Mouse (Mus musculus): ENCODE data around the gene Cnn1.

The Cnn1 gene

DNA sequence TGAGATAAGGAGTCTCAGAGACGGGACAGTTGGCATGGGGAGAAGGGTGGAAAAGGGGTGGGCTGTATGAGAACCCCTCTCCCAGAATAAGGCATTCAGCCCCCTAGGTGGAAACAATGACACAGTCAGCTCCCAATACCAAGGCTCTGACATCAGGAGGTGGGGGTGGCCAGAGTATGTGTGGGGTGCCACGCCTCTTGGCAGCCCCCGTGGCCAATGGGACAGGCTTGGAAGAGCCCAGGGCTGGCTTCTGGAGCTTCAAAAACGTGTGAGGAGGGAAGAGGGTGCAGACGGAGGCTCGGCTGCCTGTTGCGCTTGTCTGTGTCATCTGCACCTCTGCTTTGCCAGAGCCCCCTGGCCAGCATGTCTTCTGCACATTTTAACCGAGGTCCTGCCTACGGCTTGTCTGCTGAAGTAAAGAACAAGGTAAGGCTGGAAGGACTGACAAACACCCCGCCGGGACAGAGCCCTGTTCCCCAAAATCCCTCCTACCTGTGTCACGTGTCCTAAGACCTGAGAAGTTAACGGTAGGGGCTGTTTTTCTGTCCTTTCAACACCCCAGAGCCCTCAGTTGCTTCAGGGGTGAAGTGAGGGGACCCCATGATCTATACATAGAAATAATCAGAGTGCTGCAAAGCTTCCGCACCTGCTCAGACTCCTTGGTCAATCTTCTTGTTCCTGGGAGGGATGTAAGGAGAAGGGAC lies at the start of gene Cnn1:
Gene Cnn1, plus strand, starts transcription at position 224 of the 704 bp plus-strand sequence.
- DNase-seq (ENCODE audit: low spot score in 2 of 2) = no peak

DNA sequence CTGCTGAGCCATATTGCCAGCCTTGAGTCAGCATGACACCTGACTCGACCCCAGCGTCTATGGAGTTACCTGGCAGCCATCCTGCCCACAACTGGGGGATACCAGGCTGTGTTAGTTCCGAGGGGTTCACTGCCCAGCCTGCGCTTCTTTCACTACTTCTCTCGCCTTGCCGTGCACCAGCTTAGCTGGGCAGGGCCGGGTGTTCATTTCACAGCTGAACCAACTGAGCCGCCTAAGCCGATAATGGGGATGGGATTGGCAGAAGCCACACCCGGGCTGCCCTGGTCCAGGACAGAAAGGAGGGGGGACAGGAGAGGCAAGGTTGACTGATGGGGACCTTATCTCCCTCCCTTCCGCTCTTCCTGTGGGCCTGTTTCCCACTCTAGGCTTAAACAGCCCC lies 49.7 kb upstream of the Cnn1 start:
- no peak for DNase-seq (ENCODE audit: low spot score in 2 of 2)

DNA sequence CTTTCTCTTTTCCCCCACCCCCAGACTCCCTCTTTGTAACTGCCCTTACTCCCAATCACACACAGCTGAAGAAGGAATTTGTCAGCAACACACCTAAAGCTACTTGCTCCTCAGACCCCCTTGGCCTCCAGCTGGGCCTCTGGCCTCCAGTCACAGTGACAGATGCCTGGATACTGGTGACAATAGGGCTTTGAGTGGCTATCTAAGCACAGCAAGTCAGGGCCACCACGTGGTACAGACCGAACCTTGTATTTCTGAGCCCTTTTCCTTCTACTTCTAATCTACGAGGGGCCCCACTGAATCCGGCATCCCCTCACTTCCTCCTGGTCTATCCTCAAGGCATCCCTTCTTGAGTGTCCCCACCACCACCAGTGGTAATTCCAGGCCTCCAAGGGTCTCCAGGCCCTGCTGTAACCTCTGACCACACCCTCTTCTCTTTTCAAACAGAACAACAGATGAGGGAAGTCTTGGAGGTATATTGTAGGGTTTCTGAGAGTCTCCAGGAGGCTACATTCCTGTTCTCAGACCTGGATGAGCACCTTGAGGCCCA lies 49.2 kb upstream of the Cnn1 start:
- no peak for DNase-seq (ENCODE audit: low spot score in 2 of 2)

- peak; percentile 21 to 30 for DNase-seq (ENCODE audit: low spot score in 2 of 2)
These were observed 48.6 kb upstream of the Cnn1 start for GRCm38 (mm10) chr9:22050351-22050889.

GRCm38 (mm10) chr9:22051161-22051957 lies 47.7 kb upstream of the Cnn1 start:
- DNase-seq (ENCODE audit: low spot score in 2 of 2) = no peak

- DNase-seq (ENCODE audit: low spot score in 2 of 2) = no peak
These were observed 47.1 kb upstream of the Cnn1 start, which contains the start of gene Elavl3 for GRCm38 (mm10) chr9:22051958-22052254. Gene Elavl3 (minus strand): TSS chr9:22052023.

GRCm38 (mm10) chr9:22053657-22054056 lies 45.4 kb upstream of the Cnn1 start:
- no peak for DNase-seq (ENCODE audit: low spot score in 2 of 2)

GRCm38 (mm10) chr9:22054411-22055076 lies 44.5 kb upstream of the Cnn1 start:
- DNase-seq (ENCODE audit: low spot score in 2 of 2) = peak; percentile 45 to 63

DNA sequence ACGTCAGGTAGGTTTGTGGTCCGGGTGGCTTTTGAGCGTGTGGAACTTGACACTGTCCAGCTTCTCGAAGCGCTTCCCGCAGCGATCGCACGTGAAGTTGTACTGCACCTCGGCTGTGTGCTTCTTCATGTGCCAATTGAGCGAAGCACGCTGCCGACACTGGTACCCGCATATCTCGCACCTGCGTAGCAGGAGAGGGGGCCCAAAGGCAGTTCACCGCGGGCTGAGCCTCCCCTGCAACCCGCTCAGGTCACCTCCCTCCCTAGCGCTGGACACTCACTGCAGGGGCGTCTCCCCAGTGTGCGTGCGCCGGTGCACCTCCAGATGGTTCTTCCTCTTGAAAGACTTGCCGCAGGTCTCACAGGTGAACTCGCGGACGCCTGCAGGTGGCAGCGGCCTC lies 43.3 kb upstream of the Cnn1 start:
- no peak for DNase-seq (ENCODE audit: low spot score in 2 of 2)

DNA sequence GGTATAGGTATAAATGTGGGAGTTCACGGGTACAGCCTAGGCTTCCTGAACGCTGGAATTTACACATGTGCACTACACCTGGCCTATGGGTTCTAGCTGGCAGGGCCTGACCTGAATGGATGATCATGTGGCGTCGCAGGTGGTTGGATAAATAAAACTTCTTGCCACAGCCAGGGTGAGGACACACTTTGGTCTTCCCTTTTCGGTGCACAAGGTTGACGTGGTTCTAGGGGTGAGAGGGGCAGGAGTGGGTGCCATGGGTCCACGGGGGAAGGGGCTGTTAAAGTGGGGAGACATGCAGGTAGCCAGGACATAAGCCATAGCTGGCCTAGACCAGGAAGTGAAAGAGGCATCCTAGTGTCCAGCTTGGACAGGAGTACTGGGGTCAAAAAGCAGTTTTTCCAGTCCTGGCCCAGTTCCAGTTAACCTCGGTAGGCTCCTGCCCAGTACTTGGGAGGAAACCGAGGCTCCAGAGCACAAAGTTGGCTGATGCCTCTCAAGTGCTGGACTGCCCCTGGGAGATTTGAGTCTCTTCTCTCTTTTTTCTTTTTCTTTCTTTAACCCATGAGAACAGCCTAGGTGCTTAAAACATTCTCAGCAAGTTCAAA lies 42.6 kb upstream of the Cnn1 start:
- no peak for DNase-seq (ENCODE audit: low spot score in 2 of 2)

- DNase-seq (ENCODE audit: low spot score in 2 of 2) = no peak
These were observed 41.9 kb upstream of the Cnn1 start for GRCm38 (mm10) chr9:22057031-22057517.

DNA sequence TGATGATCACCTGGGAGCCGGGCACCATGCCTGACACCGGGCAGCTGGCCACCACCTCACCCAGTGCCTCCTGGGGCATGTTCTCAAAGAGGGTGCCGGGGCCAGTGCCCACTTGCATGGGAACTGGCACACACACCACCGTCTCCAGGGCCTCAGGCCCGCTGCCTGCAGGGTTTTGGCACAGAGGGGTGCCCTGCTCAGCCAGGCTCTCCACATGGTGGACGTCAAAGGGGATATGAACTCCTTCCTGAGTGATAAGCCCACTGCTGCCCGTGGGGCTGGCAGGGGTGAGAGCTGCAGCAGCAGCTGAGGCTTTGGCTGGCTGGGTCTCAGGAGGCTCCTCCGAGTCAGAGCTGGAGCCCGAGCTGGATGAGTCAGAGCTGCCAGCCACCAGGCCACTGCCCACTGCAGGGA lies 41.0 kb upstream of the Cnn1 start:
- no peak for DNase-seq (ENCODE audit: low spot score in 2 of 2)

GRCm38 (mm10) chr9:22061339-22061738 lies 37.7 kb upstream of the Cnn1 start:
- no peak for DNase-seq (ENCODE audit: low spot score in 2 of 2)

- DNase-seq (ENCODE audit: low spot score in 2 of 2) = no peak
These were observed 34.7 kb upstream of the Cnn1 start for GRCm38 (mm10) chr9:22064341-22064740.

DNA sequence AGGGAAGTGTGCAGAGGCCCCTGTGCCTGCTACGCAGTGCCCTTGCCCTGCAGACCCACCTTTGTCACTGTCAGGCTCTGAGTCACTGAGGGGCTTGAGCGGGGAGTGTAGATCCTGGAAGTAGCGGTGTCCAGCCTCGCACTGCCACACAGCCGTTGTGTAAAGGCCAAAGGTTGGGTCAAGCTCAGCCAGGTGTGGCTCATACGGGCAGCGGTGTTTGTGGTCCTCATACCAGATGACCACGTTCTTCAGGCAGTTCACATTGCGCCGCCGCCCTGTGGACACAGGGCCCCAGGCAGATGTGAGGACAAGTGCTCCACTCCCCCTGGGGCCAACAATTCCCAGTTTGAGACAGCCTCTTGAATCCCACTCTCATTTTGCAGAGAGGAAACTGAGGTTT lies 33.4 kb upstream of the Cnn1 start:
- no peak for DNase-seq (ENCODE audit: low spot score in 2 of 2)

GRCm38 (mm10) chr9:22066433-22066832 lies 32.6 kb upstream of the Cnn1 start:
- DNase-seq (ENCODE audit: low spot score in 2 of 2) = peak; percentile 37 to 54

GRCm38 (mm10) chr9:22067195-22067594 lies 31.8 kb upstream of the Cnn1 start:
- no peak for DNase-seq (ENCODE audit: low spot score in 2 of 2)

- DNase-seq (ENCODE audit: low spot score in 2 of 2) = no peak
These were observed 29.0 kb upstream of the Cnn1 start for GRCm38 (mm10) chr9:22069881-22070553.

GRCm38 (mm10) chr9:22070791-22071573 lies 28.0 kb upstream of the Cnn1 start, which contains the start of the genes Gm49318 and Zfp653:
Gene Gm49318 (minus strand): TSS chr9:22071259.
Gene Zfp653 (minus strand): TSS chr9:22071376.
- DNase-seq (ENCODE audit: low spot score in 2 of 2) = peak; percentile 89 to 94

DNA sequence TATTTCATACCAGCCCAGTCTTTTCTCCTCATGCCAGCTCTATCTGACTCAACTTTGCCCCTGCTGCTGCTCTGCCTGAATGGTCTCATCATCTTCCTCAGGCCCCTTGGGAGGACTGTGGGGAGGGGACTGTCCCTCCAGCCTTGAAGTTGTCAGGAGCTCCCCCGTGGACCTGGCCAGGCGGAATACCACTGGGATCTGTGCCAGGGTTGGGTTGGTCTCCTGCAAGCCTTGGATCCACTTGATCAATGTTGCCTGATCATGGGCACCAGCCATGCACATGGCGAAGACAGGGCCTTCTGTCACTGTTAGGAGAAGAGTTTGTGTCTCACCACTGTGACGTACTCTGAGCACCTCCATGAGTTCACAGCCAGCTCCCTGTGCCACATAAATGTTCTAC lies 26.7 kb upstream of the Cnn1 start:
- DNase-seq (ENCODE audit: low spot score in 2 of 2) = no peak

Measured in spleen, postnatal 14 days (tissue).